Mouse (Mus musculus): ENCODE measurements around the gene Adamts2. TPM values are rescaled to one million over a fixed set of nuclear protein-coding genes. Genes with fewer than 3 reads are reported as not detected.

Gene Adamts2
- total and polyA plus RNA-seq, 2 experiments from 2014 or later: 8.7 to 19.4 TPM

DNA sequence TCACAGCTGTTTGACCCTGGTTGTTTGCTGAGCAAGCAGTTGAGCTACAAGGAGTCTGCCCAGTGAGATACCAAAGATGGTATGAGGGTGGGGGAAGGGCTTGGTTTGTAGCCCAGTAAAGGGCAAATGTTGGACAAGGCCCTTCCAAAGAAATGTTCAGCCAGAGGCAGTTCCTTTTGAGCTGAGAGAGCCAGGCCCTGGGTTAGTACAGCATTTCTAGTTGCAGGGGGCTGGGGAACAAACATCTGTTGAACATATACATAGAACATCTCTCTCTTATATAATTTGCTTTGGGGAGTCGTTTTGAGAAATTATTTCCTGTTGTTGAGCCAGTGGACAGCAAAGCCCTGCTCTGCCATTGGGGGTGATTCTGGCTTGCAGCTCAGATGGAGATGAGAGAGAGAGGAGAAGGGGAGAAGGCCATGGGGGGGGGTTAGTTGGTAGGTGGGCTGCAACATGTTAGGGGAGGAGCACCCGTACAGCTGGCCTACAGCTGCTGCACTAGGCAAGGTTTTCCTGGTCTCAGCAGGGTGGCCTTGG, 33.2 kb downstream of the Adamts2 start:
- H3K4me3 ChIP-seq (ENCODE audit: low read depth, low read length): no peak overlapping the region
- peak overlapping the region; percentile 25; the same call in 1 of the 2 replicates for H3K27ac ChIP-seq (ENCODE audit: low read depth)
- H3K4me1 ChIP-seq (ENCODE audit: control insufficient read depth, insufficient read depth): peaks cover 36% of the 10 kb centered on the region
- no peaks in the 10 kb centered on the region for H3K36me3 ChIP-seq (replicated peaks; ENCODE audit: control insufficient read depth, insufficient read depth, low read length)
- no peaks in the 10 kb centered on the region for H3K27me3 ChIP-seq (ENCODE audit: control insufficient read depth, insufficient read depth, low read length)
- H3K4me2 ChIP-seq (ENCODE audit: low read depth, low read length): no peak overlapping the region
- H3K9ac ChIP-seq (replicated peaks; ENCODE audit: low read depth, low read length): no peak overlapping the region
- ATAC-seq (ENCODE audit: insufficient read depth, low read depth): no peak
- no peak for DNase-seq (ENCODE audit: low spot score)
- 59% methylated on average over 2 of the region's 2 CpGs for WGBS
- no peak for TF ChIP-seq CTCF (IDR thresholded peaks at IDR 0.05; ENCODE audit: low read depth)
- no peak for TF ChIP-seq EP300 (IDR thresholded peaks at IDR 0.05; ENCODE audit: low read depth)
- no peaks in the 10 kb centered on the region for H3K9me3 ChIP-seq (replicated peaks; ENCODE audit: control insufficient read depth, low read length)

DNA sequence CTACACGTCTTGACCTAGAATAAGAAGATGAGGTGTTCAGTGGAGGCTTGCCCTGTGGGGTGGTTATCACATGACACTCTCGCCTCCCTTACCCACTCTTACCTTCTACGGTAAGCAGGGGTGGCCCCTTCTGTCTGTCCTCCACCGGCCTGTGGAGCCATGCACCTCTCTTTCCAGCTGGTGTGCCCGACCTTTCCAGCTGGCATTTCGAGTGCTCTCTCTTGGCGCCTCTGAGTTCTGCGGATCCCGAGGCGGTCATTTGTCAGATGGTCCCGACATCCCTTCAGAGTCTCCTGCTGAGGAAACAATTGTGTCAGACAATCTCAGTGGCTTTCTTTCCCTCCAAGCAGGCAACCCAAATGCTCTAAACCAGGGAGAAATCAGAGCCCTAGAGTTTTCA, 35.1 kb downstream of the Adamts2 start:
- Histone ChIP-seq H3K4me2 (ENCODE audit: low read depth, low read length) (no peak overlapping the region), H3K36me3 (replicated peaks; ENCODE audit: control insufficient read depth, insufficient read depth, low read length) (no peaks in the 10 kb centered on the region), H3K9ac (replicated peaks; ENCODE audit: low read depth, low read length) (no peak overlapping the region), H3K9me3 (replicated peaks; ENCODE audit: control insufficient read depth, low read length) (no peaks in the 10 kb centered on the region), H3K4me1 (ENCODE audit: control insufficient read depth, insufficient read depth) (peaks cover 29% of the 10 kb centered on the region), H3K27ac (ENCODE audit: low read depth) (no peak overlapping the region), H3K27me3 (ENCODE audit: control insufficient read depth, insufficient read depth, low read length) (no peaks in the 10 kb centered on the region), H3K4me3 (ENCODE audit: low read depth, low read length) (no peak overlapping the region)
- DNase-seq (ENCODE audit: low spot score) (no peak), ATAC-seq (ENCODE audit: insufficient read depth, low read depth) (no peak)
- WGBS: 88% methylated on average over 11 of the region's 11 CpGs
- TF ChIP-seq EP300 (IDR thresholded peaks at IDR 0.05; ENCODE audit: low read depth): no peak
- TF ChIP-seq CTCF (IDR thresholded peaks at IDR 0.05; ENCODE audit: low read depth): no peak

DNA sequence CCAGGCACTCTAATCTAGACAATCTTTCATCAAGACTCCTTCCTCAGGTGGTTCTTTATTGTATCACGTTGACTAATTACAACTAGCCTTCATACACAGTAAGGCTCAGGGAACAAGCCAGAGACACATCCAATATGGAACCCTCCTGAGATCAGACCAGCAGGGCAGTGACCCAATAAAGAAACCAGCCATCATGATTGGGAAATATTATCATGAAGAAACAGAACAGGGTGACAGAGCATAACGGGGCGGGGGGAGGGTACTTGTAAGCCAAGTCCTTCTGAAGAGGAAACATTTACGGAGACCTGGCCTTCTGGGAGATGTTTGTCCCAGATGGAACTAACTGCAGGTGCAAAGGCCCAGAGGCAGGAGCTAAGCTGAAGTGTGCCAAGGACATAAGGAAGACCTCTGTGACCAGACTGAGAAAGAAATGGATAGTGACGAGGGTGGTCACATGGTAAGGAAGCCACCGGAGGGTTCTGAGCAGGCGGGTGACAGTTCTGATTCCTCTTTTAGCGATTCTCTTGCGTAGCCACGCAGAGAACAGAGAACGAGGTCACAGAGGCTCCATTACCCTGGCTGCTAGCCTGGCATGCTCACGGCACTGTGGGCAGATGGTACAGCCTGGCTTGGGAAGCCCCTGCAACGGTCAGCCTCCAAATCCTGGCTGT, 36.4 kb downstream of the Adamts2 start:
- H3K4me1 ChIP-seq (ENCODE audit: control insufficient read depth, insufficient read depth): peaks cover 19% of the 10 kb centered on the region
- ATAC-seq (ENCODE audit: insufficient read depth, low read depth): no peak
- H3K4me3 ChIP-seq (ENCODE audit: low read depth, low read length): no peak overlapping the region
- no peaks in the 10 kb centered on the region for H3K9me3 ChIP-seq (replicated peaks; ENCODE audit: control insufficient read depth, low read length)
- WGBS: 89% methylated on average over 13 of the region's 13 CpGs
- no peaks in the 10 kb centered on the region for H3K36me3 ChIP-seq (replicated peaks; ENCODE audit: control insufficient read depth, insufficient read depth, low read length)
- H3K4me2 ChIP-seq (ENCODE audit: low read depth, low read length): no peak overlapping the region
- no peaks in the 10 kb centered on the region for H3K27me3 ChIP-seq (ENCODE audit: control insufficient read depth, insufficient read depth, low read length)
- no peak overlapping the region for H3K9ac ChIP-seq (replicated peaks; ENCODE audit: low read depth, low read length)
- TF ChIP-seq CTCF (IDR thresholded peaks at IDR 0.05; ENCODE audit: low read depth) (no peak), EP300 (IDR thresholded peaks at IDR 0.05; ENCODE audit: low read depth) (no peak)
- no peak for DNase-seq (ENCODE audit: low spot score)
- no peak overlapping the region for H3K27ac ChIP-seq (ENCODE audit: low read depth)

DNA sequence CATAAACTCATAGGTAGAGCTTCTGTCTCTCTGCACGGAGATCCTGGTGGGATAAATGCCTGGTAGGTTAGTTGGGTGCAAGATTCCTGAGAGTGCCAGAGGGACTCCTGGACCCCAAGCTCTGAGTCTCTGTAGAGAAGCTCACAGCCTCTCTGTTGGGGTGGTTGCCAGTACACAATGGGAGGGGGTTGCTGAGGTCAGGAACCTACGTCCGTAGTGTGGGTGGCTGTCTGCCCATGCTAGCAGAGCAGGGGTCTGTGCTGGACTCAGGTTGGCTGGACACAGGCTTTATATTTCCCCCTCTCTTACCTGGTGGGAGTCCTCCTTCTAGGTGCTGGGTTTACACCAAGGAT, 37.0 kb downstream of the Adamts2 start:
- 71% methylated on average over 3 of the region's 3 CpGs for WGBS
- Histone ChIP-seq H3K4me1 (ENCODE audit: control insufficient read depth, insufficient read depth) (peaks cover 19% of the 10 kb centered on the region), H3K36me3 (replicated peaks; ENCODE audit: control insufficient read depth, insufficient read depth, low read length) (no peaks in the 10 kb centered on the region), H3K27ac (ENCODE audit: low read depth) (no peak overlapping the region), H3K9ac (replicated peaks; ENCODE audit: low read depth, low read length) (no peak overlapping the region), H3K27me3 (ENCODE audit: control insufficient read depth, insufficient read depth, low read length) (no peaks in the 10 kb centered on the region), H3K4me3 (ENCODE audit: low read depth, low read length) (no peak overlapping the region), H3K4me2 (ENCODE audit: low read depth, low read length) (no peak overlapping the region), H3K9me3 (replicated peaks; ENCODE audit: control insufficient read depth, low read length) (no peaks in the 10 kb centered on the region)
- DNase-seq (ENCODE audit: low spot score) (no peak), ATAC-seq (ENCODE audit: insufficient read depth, low read depth) (no peak)
- TF ChIP-seq EP300 (IDR thresholded peaks at IDR 0.05; ENCODE audit: low read depth) (no peak), CTCF (IDR thresholded peaks at IDR 0.05; ENCODE audit: low read depth) (no peak)

DNA sequence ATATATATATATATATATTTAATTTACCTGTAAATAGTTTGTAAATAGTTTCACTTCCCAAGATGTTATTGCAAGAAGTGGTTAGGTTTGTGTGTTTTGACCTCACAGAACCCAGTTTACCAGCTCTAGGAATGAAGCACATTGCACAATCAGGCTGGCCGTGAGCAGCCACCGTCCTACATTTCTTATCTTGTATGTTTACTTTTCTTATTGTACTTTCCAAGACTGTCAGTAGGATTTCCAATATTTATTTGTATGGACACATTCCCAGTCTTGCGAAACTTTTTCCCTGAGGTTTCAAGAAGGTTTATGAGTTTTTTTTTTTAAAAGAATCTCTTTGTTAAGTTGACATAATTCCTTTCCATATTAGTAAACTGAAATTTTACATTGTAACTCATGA, 40.7 kb downstream of the Adamts2 start:
- no peaks in the 10 kb centered on the region for H3K36me3 ChIP-seq (replicated peaks; ENCODE audit: control insufficient read depth, insufficient read depth, low read length)
- no peak for ATAC-seq (ENCODE audit: insufficient read depth, low read depth)
- H3K4me3 ChIP-seq (ENCODE audit: low read depth, low read length): no peak overlapping the region
- 59% methylated on average over 3 of the region's 3 CpGs for WGBS
- H3K4me2 ChIP-seq (ENCODE audit: low read depth, low read length): no peak overlapping the region
- DNase-seq (ENCODE audit: low spot score): no peak
- no peaks in the 10 kb centered on the region for H3K4me1 ChIP-seq (ENCODE audit: control insufficient read depth, insufficient read depth)
- peaks cover under 1% of the 10 kb centered on the region; the same call in 1 of the 2 replicates for H3K9me3 ChIP-seq (replicated peaks; ENCODE audit: control insufficient read depth, low read length)
- H3K27me3 ChIP-seq (ENCODE audit: control insufficient read depth, insufficient read depth, low read length): no peaks in the 10 kb centered on the region
- TF ChIP-seq CTCF (IDR thresholded peaks at IDR 0.05; ENCODE audit: low read depth) (no peak), EP300 (IDR thresholded peaks at IDR 0.05; ENCODE audit: low read depth) (no peak)
- H3K27ac ChIP-seq (ENCODE audit: low read depth): no peak overlapping the region
- H3K9ac ChIP-seq (replicated peaks; ENCODE audit: low read depth, low read length): no peak overlapping the region

GRCm38 (mm10) chr11:50646148-50646547, 44.3 kb downstream of the Adamts2 start:
- Histone ChIP-seq H3K27ac (ENCODE audit: low read depth) (no peak overlapping the region), H3K27me3 (ENCODE audit: control insufficient read depth, insufficient read depth, low read length) (no peaks in the 10 kb centered on the region), H3K9ac (replicated peaks; ENCODE audit: low read depth, low read length) (no peak overlapping the region), H3K36me3 (replicated peaks; ENCODE audit: control insufficient read depth, insufficient read depth, low read length) (no peaks in the 10 kb centered on the region), H3K4me2 (ENCODE audit: low read depth, low read length) (no peak overlapping the region), H3K4me3 (ENCODE audit: low read depth, low read length) (no peak overlapping the region), H3K9me3 (replicated peaks; ENCODE audit: control insufficient read depth, low read length) (peaks cover 5% of the 10 kb centered on the region; the same call in 1 of the 2 replicates), H3K4me1 (ENCODE audit: control insufficient read depth, insufficient read depth) (no peaks in the 10 kb centered on the region)
- ATAC-seq (ENCODE audit: insufficient read depth, low read depth) (peak; percentile 77), DNase-seq (ENCODE audit: low spot score) (peak; percentile 46)
- 31% methylated on average over 4 of the region's 4 CpGs for WGBS
- TF ChIP-seq EP300 (IDR thresholded peaks at IDR 0.05; ENCODE audit: low read depth) (no peak), CTCF (IDR thresholded peaks at IDR 0.05; ENCODE audit: low read depth) (no peak)

Data from heart, postnatal 0 days (tissue).